22 mouse cellular contexts compared by ENCODE assay signal in genomic region chr17:88260176-88260575, GRCm38 (mm10).
DNase-seq lines count a peak whose midpoint lies in the region; ATAC-seq and TF ChIP-seq lines count a peak whose summit lies in the region.
"Had no signal": no experiment of that assay in that cellular context is flagged by ENCODE, and none has a peak within 500 bp of the region (broad histone marks: within the 10 kb centered on the region; RNA-seq: fewer than 3 reads in every experiment).

No protein-coding gene starts in this region.

- intact Hi-C loops in heart, adult 2 months (cut with DNase I), result no loop called here

- no peak for ATAC-seq in lung, embryonic 16.5 days (ENCODE audit: low read depth)
- ATAC-seq: CD4-positive, CD25-positive, alpha-beta regulatory T cell, adult 4 months; forebrain, embryonic 13.5 days; forebrain, embryonic 15.5 days; forebrain, postnatal 0 days had no signal

- no peaks in the 10 kb centered on the region for H3K27me3 ChIP-seq in heart, adult 2 months (ENCODE audit: control insufficient read depth, insufficient read depth, low read length)
- H3K27me3 ChIP-seq in lung, embryonic 16.5 days (ENCODE audit: control insufficient read depth, insufficient read depth, low read depth, low read length), result no peaks in the 10 kb centered on the region
- H3K27me3 ChIP-seq in forebrain, embryonic 10.5 days (ENCODE audit: poor library complexity, severe bottlenecking), result no peaks in the 10 kb centered on the region
- H3K27me3 ChIP-seq: CH12.LX; embryonic facial prominence, embryonic 12.5 days; forebrain, embryonic 13.5 days; forebrain, embryonic 15.5 days had no signal

- peak; percentile 17 for DNase-seq in gastrocnemius, adult 18-20 months (ENCODE audit: low spot score)
- no peak for DNase-seq in gastrocnemius, postnatal 4 days (ENCODE audit: low spot score in 2 of 2)
- peak; percentile 74 for DNase-seq in heart, adult 11 months
- no peak for DNase-seq in heart, adult 2 months
- no peak for DNase-seq in lung, adult 18-20 months
- no peak for DNase-seq in forebrain, embryonic 10.5 days (ENCODE audit: extremely low spot score, low spot score)
- DNase-seq: adrenal gland, adult 8-10 months; adrenal gland, postnatal 14 days; adrenal gland, postnatal 36 days; B cell, adult 2 months; cerebellum, adult 11-12 months; cerebellum, adult 9-10 months; forebrain, postnatal 0 days had no signal

- no peaks in the 10 kb centered on the region for H3K9me3 ChIP-seq in lung, embryonic 16.5 days (ENCODE audit: control insufficient read depth, low read length)
- no peaks in the 10 kb centered on the region for H3K9me3 ChIP-seq in forebrain, embryonic 10.5 days
- H3K9me3 ChIP-seq: embryonic facial prominence, embryonic 10.5 days; embryonic facial prominence, embryonic 12.5 days; forebrain, embryonic 13.5 days; forebrain, embryonic 15.5 days had no signal

- TF ChIP-seq EP300 in heart, adult 2 months (IDR thresholded peaks at IDR 0.05; ENCODE audit: insufficient read depth, low read depth, low read length), result no peak

- TF ChIP-seq CTCF in heart, adult 2 months (IDR thresholded peaks at IDR 0.05), result no peak
- TF ChIP-seq CTCF in embryonic fibroblast, embryonic 13.5 days (IDR thresholded peaks at IDR 0.05; ENCODE audit: borderline replicate concordance, insufficient read depth, low read length), result no peak

- H3K36me3 ChIP-seq in heart, adult 2 months (ENCODE audit: control insufficient read depth, insufficient read depth, low read length), result no peaks in the 10 kb centered on the region
- no peaks in the 10 kb centered on the region for H3K36me3 ChIP-seq in lung, embryonic 16.5 days (ENCODE audit: control insufficient read depth, insufficient read depth, low read length)
- H3K36me3 ChIP-seq in forebrain, embryonic 10.5 days (replicated peaks), result no peaks in the 10 kb centered on the region
- H3K36me3 ChIP-seq: embryonic facial prominence, embryonic 10.5 days; embryonic facial prominence, embryonic 12.5 days; forebrain, embryonic 15.5 days had no signal

- no peak for TF ChIP-seq POLR2A in heart, adult 2 months (IDR thresholded peaks at IDR 0.05; ENCODE audit: insufficient read depth, low read depth, low read length)
- TF ChIP-seq POLR2A in embryonic fibroblast, embryonic 13.5 days (IDR thresholded peaks at IDR 0.05; ENCODE audit: low read depth, low read length), result no peak

- no peak overlapping the region for H3K27ac ChIP-seq in heart, adult 2 months
- H3K27ac ChIP-seq in lung, embryonic 16.5 days (ENCODE audit: low read length), result peak overlapping the region; percentile 16; the same call in 1 of the 2 replicates
- peak overlapping the region; percentile 98 for H3K27ac ChIP-seq in embryonic fibroblast, embryonic 13.5 days (ENCODE audit: insufficient read depth, low read length)
- H3K27ac ChIP-seq in forebrain, embryonic 10.5 days, result no peak overlapping the region
- H3K27ac ChIP-seq: embryonic facial prominence, embryonic 10.5 days; embryonic facial prominence, embryonic 12.5 days; forebrain, embryonic 13.5 days; forebrain, embryonic 15.5 days had no signal

- H3K9ac ChIP-seq in heart, adult 2 months (ENCODE audit: low read depth, low read length), result no peak overlapping the region
- H3K9ac ChIP-seq in lung, embryonic 16.5 days (ENCODE audit: low read length), result no peak overlapping the region
- H3K9ac ChIP-seq: embryonic facial prominence, embryonic 12.5 days; forebrain, embryonic 13.5 days; forebrain, embryonic 15.5 days; forebrain, postnatal 0 days had no signal

- no peak overlapping the region for H3K4me3 ChIP-seq in heart, adult 2 months
- no peak overlapping the region for H3K4me3 ChIP-seq in lung, embryonic 16.5 days (ENCODE audit: low read length)
- no peak overlapping the region for H3K4me3 ChIP-seq in embryonic fibroblast, embryonic 13.5 days (ENCODE audit: insufficient read depth, low read length)
- no peak overlapping the region for H3K4me3 ChIP-seq in forebrain, embryonic 10.5 days
- H3K4me3 ChIP-seq: embryonic facial prominence, embryonic 10.5 days; embryonic facial prominence, embryonic 12.5 days; erythroblast, embryonic 14.5 days; forebrain, embryonic 13.5 days; forebrain, embryonic 15.5 days had no signal

- 80% methylated on average over 7 of the region's 7 CpGs for WGBS in heart, adult 2 months
- WGBS in lung, embryonic 16.5 days, result 81% methylated on average over 7 of the region's 7 CpGs
- 95% methylated on average over 7 of the region's 7 CpGs for WGBS in forebrain, embryonic 10.5 days

- H3K79me2 ChIP-seq in heart, adult 2 months (replicated peaks; ENCODE audit: control insufficient read depth, insufficient read depth, low read length), result no peaks in the 10 kb centered on the region

- H3K4me2 ChIP-seq in lung, embryonic 16.5 days (ENCODE audit: low read depth, low read length), result no peak overlapping the region
- H3K4me2 ChIP-seq: embryonic facial prominence, embryonic 12.5 days; forebrain, embryonic 13.5 days; forebrain, embryonic 15.5 days had no signal

- H3K4me1 ChIP-seq in heart, adult 2 months (ENCODE audit: control insufficient read depth, insufficient read depth, low read length), result peaks cover 7% of the 10 kb centered on the region
- H3K4me1 ChIP-seq in lung, embryonic 16.5 days (replicated peaks; ENCODE audit: control insufficient read depth, insufficient read depth, low read length), result peaks cover 10% of the 10 kb centered on the region; the same call in 1 of the 2 replicates
- peaks cover 14% of the 10 kb centered on the region for H3K4me1 ChIP-seq in embryonic fibroblast, embryonic 13.5 days (ENCODE audit: control insufficient read depth, insufficient read depth, low read length)
- peaks cover 26% of the 10 kb centered on the region for H3K4me1 ChIP-seq in forebrain, embryonic 10.5 days

Comparison
In these comparisons a context has a peak if more than half of its experiments do, and no peak if none do; other contexts are left out.
1. DNase-seq: peak in gastrocnemius, adult 18-20 months (single experiment) and heart, adult 11 months (single experiment); none in gastrocnemius, postnatal 4 days (0 of 2), heart, adult 2 months (0 of 2), lung, adult 18-20 months (0 of 2) and forebrain, embryonic 10.5 days (single experiment).
2. H3K27ac ChIP-seq: peak in lung, embryonic 16.5 days (single experiment) and embryonic fibroblast, embryonic 13.5 days (single experiment); none in heart, adult 2 months (single experiment) and forebrain, embryonic 10.5 days (single experiment).